Mouse (Mus musculus) heart, postnatal 0 days (tissue): ENCODE measurements around the gene Tbx2.

Experiments
- CTCF ChIP-seq: IDR thresholded peaks from 2 replicates; pipeline ENCODE4 v1.5.1; 2016; ENCODE audit warnings: antibody characterized with exemption, control low read depth, low read depth
- EP300 ChIP-seq: IDR thresholded peaks from 2 replicates; pipeline ENCODE4 v1.6.1; 2016; ENCODE audit warnings: antibody characterized with exemption, low read depth

DNA sequence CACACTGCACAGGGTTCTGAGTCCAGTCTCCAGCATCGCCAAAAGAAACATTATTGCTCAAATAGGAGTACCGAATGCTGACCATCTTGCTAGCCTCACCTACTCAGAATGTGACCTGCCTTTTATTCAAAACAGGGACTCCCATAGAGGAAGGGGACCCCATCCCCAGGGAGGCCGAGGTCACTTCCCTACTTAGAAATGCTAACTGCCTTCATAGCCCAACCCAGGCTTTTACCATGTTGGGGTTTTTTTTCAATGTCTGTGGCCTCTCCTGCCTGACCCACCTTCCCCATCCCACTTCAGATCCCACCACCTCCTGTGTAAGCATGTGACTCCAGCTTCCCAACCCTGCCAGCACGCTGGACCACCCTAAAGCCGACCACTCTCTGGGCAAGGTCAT, 20.7 kb upstream of the Tbx2 start:
- no peak for TF ChIP-seq EP300
- no peak for TF ChIP-seq CTCF
